Mouse (Mus musculus) cortical plate, adult 2 months (tissue): ENCODE data around the gene Neurl1a. TPM values are rescaled to one million over a fixed set of nuclear protein-coding genes. Genes with fewer than 3 reads are reported as not detected.

Source experiments
- H3K27ac ChIP-seq: fragments of 200-500 bp; 2 replicates; pipeline ENCODE4 v1.5.1; 2012; ENCODE audit warnings: low read length, control low read depth, inconsistent platforms; ENCODE audit not compliant: insufficient read depth
- H3K4me1 ChIP-seq: fragments of 200-500 bp; 2 replicates; pipeline ENCODE4 v1.6.1; 2011; ENCODE audit warnings: low read length; ENCODE audit not compliant: control insufficient read depth, insufficient read depth
- H3K4me3 ChIP-seq: fragments of 200-500 bp; 2 replicates; pipeline ENCODE4 v1.5.1; 2011; ENCODE audit warnings: mild to moderate bottlenecking, low read length, control low read depth; ENCODE audit not compliant: insufficient read depth
- CTCF ChIP-seq: fragments of 200-500 bp; IDR thresholded peaks from 2 replicates; pipeline ENCODE4 v1.5.1; 2011; ENCODE audit warnings: mild to moderate bottlenecking, control low read depth, low read length; ENCODE audit not compliant: insufficient read depth; ENCODE audit errors: extremely low read depth
- POLR2A ChIP-seq: fragments of 200-500 bp; IDR thresholded peaks from 2 replicates; pipeline ENCODE4 v1.6.1; 2011; ENCODE audit warnings: mild to moderate bottlenecking, low read length, control low read depth; ENCODE audit not compliant: insufficient read depth; ENCODE audit errors: extremely low read depth
- polyA plus RNA-seq: library from polyadenylated mRNA; depleted of rRNA; stranded (reverse); fragments of >200 nt; gene quantifications from 2 replicates; pipeline ENCODE4 v1.2.3, GENCODE M21; 2012

Gene Neurl1a
- polyA plus RNA-seq, 1 experiment = 124 TPM

GRCm38 (mm10) chr19:47179272-47179809, 721 bp downstream of the Neurl1a start:
- 0 out of 2 replicates have a peak overlapping the region, but pooled peaks have one; percentile 72 for H3K27ac ChIP-seq
- H3K4me1 ChIP-seq = no peaks in the 10 kb centered on the region; the same call in 1 of the 2 replicates
- no peak for TF ChIP-seq CTCF
- 0 out of 2 replicates have a peak, but pooled peaks have one; percentile 36 for TF ChIP-seq POLR2A
- peak overlapping the region; percentile 92 for H3K4me3 ChIP-seq

DNA sequence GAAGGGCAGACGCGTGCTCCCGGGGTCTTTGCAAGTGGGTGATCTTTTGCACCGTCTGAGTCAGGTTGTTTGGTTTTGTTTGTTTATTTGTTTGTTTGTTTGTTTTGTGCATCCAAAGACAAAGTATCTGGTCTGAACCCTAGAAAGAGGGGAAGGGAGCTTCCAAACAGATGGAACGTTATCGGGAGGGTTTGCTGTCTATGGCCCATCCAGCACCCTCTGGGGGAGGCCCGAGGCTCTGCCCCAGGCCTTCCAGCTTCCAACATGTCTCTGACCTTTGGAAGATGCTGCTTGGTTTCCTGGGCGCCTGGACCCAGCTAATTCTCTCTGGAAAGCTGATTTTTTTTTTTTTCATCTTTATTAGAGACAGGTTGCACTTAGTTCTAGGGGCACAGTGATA, 1.4 kb downstream of the Neurl1a start:
- H3K27ac ChIP-seq = no peak overlapping the region
- H3K4me1 ChIP-seq = no peaks in the 10 kb centered on the region; the same call in 1 of the 2 replicates
- H3K4me3 ChIP-seq = peak overlapping the region; percentile 92
- TF ChIP-seq CTCF (no peak), POLR2A (no peak)

GRCm38 (mm10) chr19:47184221-47184620, 5.6 kb downstream of the Neurl1a start:
- Histone ChIP-seq H3K4me3 (no peak overlapping the region), H3K27ac (no peak overlapping the region), H3K4me1 (peaks cover 6% of the 10 kb centered on the region)
- TF ChIP-seq POLR2A (no peak), CTCF (no peak)

DNA sequence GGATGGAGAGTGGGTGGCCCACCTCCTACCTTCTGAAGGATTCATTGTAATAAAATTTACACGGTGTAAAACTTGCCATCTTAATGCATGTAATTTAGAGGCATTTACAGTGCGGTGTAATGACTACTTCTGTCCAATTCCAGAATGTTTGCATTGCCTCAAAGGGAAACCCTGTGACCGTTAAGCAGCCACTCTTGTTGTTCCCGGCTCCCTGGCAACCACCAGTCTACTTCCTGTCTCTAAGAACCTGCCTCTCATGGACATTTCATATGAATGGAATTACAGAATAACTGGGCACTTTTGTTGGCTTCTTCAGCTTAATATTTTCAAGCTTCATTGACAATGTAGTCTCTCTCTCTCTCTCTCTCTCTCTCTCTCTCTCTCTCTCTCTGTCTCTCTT, 6.1 kb downstream of the Neurl1a start:
- Histone ChIP-seq H3K4me3 (no peak overlapping the region), H3K4me1 (peaks cover 6% of the 10 kb centered on the region), H3K27ac (no peak overlapping the region)
- no peak for TF ChIP-seq CTCF
- TF ChIP-seq POLR2A = no peak

DNA sequence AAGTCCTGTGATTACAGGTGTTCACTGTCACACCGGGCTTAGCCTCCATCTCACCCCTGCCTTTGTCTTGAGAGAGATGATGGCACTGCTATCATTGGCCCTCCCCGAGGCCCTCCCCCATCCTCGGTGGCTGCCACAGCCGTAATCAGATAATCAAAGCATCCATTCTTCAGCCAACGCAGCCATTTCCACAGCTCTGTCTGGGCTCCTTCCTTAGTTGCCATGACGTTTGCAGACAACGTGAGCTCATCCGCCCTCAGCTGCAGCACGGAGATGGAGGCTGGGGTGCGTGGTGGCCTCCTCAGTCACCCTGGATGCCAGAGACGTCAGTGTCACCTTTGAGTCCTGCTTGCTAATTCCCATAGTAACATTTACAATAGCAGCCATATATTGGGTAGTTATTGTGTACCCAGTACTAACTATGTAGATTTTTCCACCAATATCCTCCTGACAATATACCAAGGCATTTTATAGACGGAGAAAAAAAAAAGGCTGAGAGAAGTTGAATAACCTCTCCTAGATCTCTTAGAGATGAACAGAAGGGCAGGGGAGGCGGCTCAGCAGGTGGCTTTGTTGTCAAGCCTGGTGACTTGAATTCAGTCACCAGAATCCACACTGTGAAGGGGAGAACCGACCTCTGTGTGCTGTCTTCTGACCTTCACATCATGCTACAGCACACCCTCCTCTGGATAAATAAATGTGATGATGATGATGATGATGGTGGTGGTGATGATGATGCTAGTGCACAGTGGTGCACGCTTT, 8.1 kb downstream of the Neurl1a start:
- Histone ChIP-seq H3K4me3 (no peak overlapping the region), H3K4me1 (peaks cover 6% of the 10 kb centered on the region), H3K27ac (no peak overlapping the region)
- TF ChIP-seq CTCF (no peak), POLR2A (no peak)

GRCm38 (mm10) chr19:47188515-47189128, 10.0 kb downstream of the Neurl1a start:
- Histone ChIP-seq H3K4me3 (no peak overlapping the region), H3K4me1 (peaks cover 6% of the 10 kb centered on the region), H3K27ac (no peak overlapping the region)
- TF ChIP-seq POLR2A = no peak
- TF ChIP-seq CTCF = no peak

DNA sequence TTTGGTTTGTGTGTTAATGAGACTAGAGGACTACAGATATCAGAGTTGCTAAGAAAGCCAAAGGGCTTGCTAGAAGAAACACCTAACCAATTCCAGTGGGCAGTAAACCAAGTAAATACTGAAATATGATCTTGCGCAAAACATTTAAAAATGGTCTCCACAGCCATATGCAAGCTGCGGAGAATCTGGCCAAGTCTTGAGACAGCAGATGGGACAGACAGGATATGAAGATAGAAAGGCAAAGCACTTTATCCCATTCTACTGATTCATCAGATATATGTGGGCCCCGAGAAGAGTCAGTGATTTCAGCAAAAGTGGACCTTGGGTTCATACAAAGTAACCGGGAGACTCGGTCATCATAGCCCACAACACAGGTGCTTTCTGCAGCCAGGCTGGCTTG, 13.5 kb downstream of the Neurl1a start:
- H3K27ac ChIP-seq = no peak overlapping the region
- peaks cover 2% of the 10 kb centered on the region for H3K4me1 ChIP-seq
- TF ChIP-seq CTCF (no peak), POLR2A (no peak)

GRCm38 (mm10) chr19:47198671-47199350, 20.2 kb downstream of the Neurl1a start:
- no peak for TF ChIP-seq POLR2A
- 0 out of 2 replicates have a peak, but pooled peaks cover 4% of the 10 kb centered on the region for H3K4me1 ChIP-seq
- H3K27ac ChIP-seq = no peak overlapping the region
- H3K4me3 ChIP-seq = no peak overlapping the region

More for the DNA sequence above, 13.5 kb downstream of the Neurl1a start:
- H3K4me3 ChIP-seq = no peak overlapping the region

DNA sequence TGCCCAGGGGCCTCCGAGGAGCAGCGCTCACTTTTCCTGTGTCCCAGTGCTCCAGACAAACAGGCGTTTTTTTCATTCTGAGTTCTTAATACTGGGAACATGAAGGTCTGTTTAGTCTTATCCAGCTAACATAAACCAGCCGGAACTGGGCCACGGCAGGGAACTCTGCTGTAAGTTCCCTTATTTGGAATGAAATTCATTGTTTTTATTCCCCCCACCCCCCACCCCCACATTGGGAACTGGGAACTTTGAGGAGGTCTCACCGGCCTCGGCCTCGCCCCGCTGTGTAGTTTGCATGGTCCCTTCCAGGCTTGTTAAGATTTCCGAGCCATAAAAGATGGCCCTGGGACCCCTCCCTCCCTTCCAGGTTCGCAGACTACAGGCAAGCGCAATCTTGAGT, 23.4 kb downstream of the Neurl1a start:
- TF ChIP-seq POLR2A (no peak), CTCF (no peak)
- peaks cover 9% of the 10 kb centered on the region for H3K4me1 ChIP-seq
- no peak overlapping the region for H3K4me3 ChIP-seq
- no peak overlapping the region for H3K27ac ChIP-seq

GRCm38 (mm10) chr19:47202429-47202828, 23.8 kb downstream of the Neurl1a start:
- H3K4me3 ChIP-seq = no peak overlapping the region
- H3K4me1 ChIP-seq = peaks cover 9% of the 10 kb centered on the region
- TF ChIP-seq CTCF (no peak), POLR2A (no peak)
- H3K27ac ChIP-seq = no peak overlapping the region
